Mouse (Mus musculus) testis, adult 2 months (tissue): ENCODE data around the gene Gm1673.

Source experiments
- CTCF ChIP-seq: fragments of 200-500 bp; IDR thresholded peaks from 2 replicates; pipeline ENCODE4 v1.5.1; 2012; ENCODE audit warnings: low read depth, mild to moderate bottlenecking, inconsistent platforms, low read length, moderate library complexity; ENCODE audit not compliant: control insufficient read depth, insufficient read depth, insufficient replicate concordance
- POLR2A ChIP-seq: fragments of 200-500 bp; IDR thresholded peaks from 2 replicates; pipeline ENCODE4 v1.6.1; 2012; ENCODE audit warnings: low read depth, mild to moderate bottlenecking, inconsistent platforms, low read length, moderate library complexity; ENCODE audit not compliant: control insufficient read depth

DNA sequence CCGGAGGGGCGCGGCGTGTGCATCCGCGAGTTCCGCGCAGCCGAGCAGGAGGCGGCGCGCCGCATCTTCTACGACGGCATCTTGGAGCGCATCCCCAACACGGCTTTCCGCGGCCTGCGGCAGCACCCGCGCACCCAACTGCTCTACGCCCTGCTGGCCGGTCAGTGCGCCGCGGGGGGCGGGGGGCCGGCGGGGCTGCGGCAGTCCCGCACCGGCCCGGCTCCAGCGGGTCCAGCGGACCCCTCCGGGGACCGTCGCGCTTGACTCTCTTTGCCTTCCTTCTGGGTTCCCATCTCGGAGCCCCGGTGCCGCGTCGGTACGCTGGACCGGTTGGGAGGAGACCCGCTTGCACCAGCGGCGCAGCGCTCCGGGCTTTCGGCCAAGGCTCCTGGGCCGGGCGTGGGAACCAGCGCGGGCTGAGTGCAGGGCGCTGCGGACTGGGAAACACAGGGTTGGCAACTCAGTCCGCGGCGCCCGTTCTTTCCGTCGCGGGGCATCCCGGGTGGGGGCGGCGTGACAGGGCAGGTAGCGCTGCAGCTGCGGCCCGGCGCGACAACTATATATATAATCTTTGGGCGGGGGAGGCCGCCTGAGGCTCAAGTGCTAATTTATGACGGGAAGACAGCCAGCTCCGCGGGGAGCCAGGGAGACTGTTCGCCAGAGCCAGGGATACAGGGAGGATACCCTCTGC lies 14.0 kb downstream of the Gm1673 start:
- TF ChIP-seq POLR2A (no peak), CTCF (no peak)
